Mouse (Mus musculus) MEL (cell line): ENCODE data around the gene Cntn2. TPM values are rescaled to one million over a fixed set of nuclear protein-coding genes. Genes with fewer than 3 reads are reported as not detected.

Experiments used
- DNase-seq: peaks from one replicate; pipeline ENCODE4 v3.0.0; 2011; ENCODE audit warnings: low read depth, low spot score
- H3K27ac ChIP-seq: 2 replicates; pipeline ENCODE4 v1.5.1; 2012; ENCODE audit warnings: low read depth, mild to moderate bottlenecking, control low read depth, low read length, moderate library complexity; ENCODE audit not compliant: control insufficient read depth
- H3K27me3 ChIP-seq, 2 experiments: fragments of 150-350 bp in 1 of 2; sonication (generic) in 1 of 2; 2 replicates each; pipeline ENCODE4 v1.6.1; 2012; ENCODE audit warnings: low read length in 2 of 2, mild to moderate bottlenecking in 2 of 2, improper control_type of control experiment in 1 of 2, moderate library complexity in 1 of 2; ENCODE audit not compliant: insufficient read depth in 2 of 2, control insufficient read depth in 1 of 2
- H3K36me3 ChIP-seq, 2 experiments: 2 replicates each; pipeline ENCODE4 v1.6.1; 2012 to 2014; ENCODE audit warnings: low read length in 2 of 2, improper control_type of control experiment in 1 of 2, inconsistent platforms in 1 of 2, mild to moderate bottlenecking in 1 of 2; ENCODE audit not compliant: insufficient read depth in 2 of 2, control insufficient read depth in 1 of 2
- H3K4me1 ChIP-seq, 2 experiments: fragments of 150-350 bp in 1 of 2; sonication (generic) in 1 of 2; 2 replicates each; pipeline ENCODE4 v1.6.1; 2012; ENCODE audit warnings: low read length in 2 of 2, improper control_type of control experiment in 1 of 2, mild to moderate bottlenecking in 1 of 2; ENCODE audit not compliant: insufficient read depth in 2 of 2, control insufficient read depth in 1 of 2
- H3K4me3 ChIP-seq, 2 experiments: fragments of 150-350 bp in 1 of 2; sonication (generic) in 1 of 2; 2 replicates each; pipeline ENCODE4 v1.5.1; 2012; ENCODE audit warnings: low read depth in 2 of 2, low read length in 2 of 2, mild to moderate bottlenecking in 2 of 2, moderate library complexity in 2 of 2, control low read depth in 1 of 2, improper control_type of control experiment in 1 of 2; ENCODE audit not compliant: control insufficient read depth in 1 of 2, insufficient read depth in 1 of 2
- H3K79me2 ChIP-seq: 2 replicates; pipeline ENCODE4 v1.6.1; 2012; ENCODE audit warnings: mild to moderate bottlenecking, low read length, moderate library complexity; ENCODE audit not compliant: control insufficient read depth, poor library complexity, insufficient read depth
- H3K9ac ChIP-seq: 2 replicates; pipeline ENCODE4 v1.6.1; 2012; ENCODE audit warnings: low read depth, mild to moderate bottlenecking, control low read depth, low read length, moderate library complexity; ENCODE audit not compliant: control insufficient read depth, poor library complexity, severe bottlenecking
- H3K9me3 ChIP-seq: fragments of 150-350 bp; sonication (generic); replicated peaks from 2 replicates; pipeline ENCODE4 v1.6.1; 2012; ENCODE audit warnings: mild to moderate bottlenecking, low read length, improper control_type of control experiment, moderate library complexity; ENCODE audit not compliant: insufficient read depth
- BHLHE40 ChIP-seq: IDR thresholded peaks from 2 replicates; pipeline ENCODE4 v1.6.1; 2012; ENCODE audit warnings: low read depth, mild to moderate bottlenecking, inconsistent platforms, low read length, improper control_type of control experiment, borderline replicate concordance
- CHD1 ChIP-seq: IDR thresholded peaks from 2 replicates; pipeline ENCODE4 v1.6.1; 2012; ENCODE audit warnings: low read depth, mild to moderate bottlenecking, inconsistent platforms, low read length, improper control_type of control experiment
- CHD2 ChIP-seq: IDR thresholded peaks from 2 replicates; pipeline ENCODE4 v1.6.1; 2011; ENCODE audit warnings: low read length, improper control_type of control experiment
- CTCF ChIP-seq, 3 experiments: IDR thresholded peaks in 2 of 3; conservative IDR thresholded peaks in 1 of 3; 2 replicates each; pipeline ENCODE4 v1.5.1; 2011 to 2012; ENCODE audit warnings: low read length in 3 of 3, low read depth in 2 of 3, mild to moderate bottlenecking in 2 of 3, improper control_type of control experiment in 1 of 3, inconsistent platforms in 1 of 3, mixed read lengths in 1 of 3, moderate library complexity in 1 of 3; ENCODE audit not compliant: control insufficient read depth in 1 of 3, insufficient read depth in 1 of 3, poor library complexity in 1 of 3, severe bottlenecking in 1 of 3
- E2F4 ChIP-seq: IDR thresholded peaks from 2 replicates; pipeline ENCODE4 v1.6.1; 2011; ENCODE audit warnings: low read depth, low read length, improper control_type of control experiment, borderline replicate concordance
- ELF1 ChIP-seq: IDR thresholded peaks from 2 replicates; pipeline ENCODE4 v1.6.1; 2014; ENCODE audit warnings: low read depth, mild to moderate bottlenecking, inconsistent platforms, low read length, improper control_type of control experiment, moderate library complexity
- EP300 ChIP-seq, 2 experiments: IDR thresholded peaks; 2 replicates each; pipeline ENCODE4 v1.6.1; 2011; ENCODE audit warnings: improper control_type of control experiment in 2 of 2, low read length in 2 of 2, low read depth in 1 of 2, mild to moderate bottlenecking in 1 of 2
- GATA1 ChIP-seq: IDR thresholded peaks from 2 replicates; pipeline ENCODE4 v1.6.1; 2011; ENCODE audit warnings: low read depth, low read length, improper control_type of control experiment
- HCFC1 ChIP-seq: IDR thresholded peaks from 2 replicates; pipeline ENCODE4 v1.6.1; 2012; ENCODE audit warnings: low read depth, mild to moderate bottlenecking, inconsistent platforms, low read length, improper control_type of control experiment, moderate library complexity
- JUND ChIP-seq: IDR thresholded peaks from 2 replicates; pipeline ENCODE4 v1.6.1; 2011; ENCODE audit warnings: low read depth, mild to moderate bottlenecking, improper control_type of control experiment, low read length
- MAFK ChIP-seq: IDR thresholded peaks from 2 replicates; pipeline ENCODE4 v1.6.1; 2011; ENCODE audit warnings: low read depth, mild to moderate bottlenecking, low read length, improper control_type of control experiment, borderline replicate concordance
- MAX ChIP-seq: IDR thresholded peaks from 2 replicates; pipeline ENCODE4 v1.6.1; 2011; ENCODE audit warnings: low read length, improper control_type of control experiment
- MEF2A ChIP-seq: IDR thresholded peaks from 2 replicates; pipeline ENCODE4 v1.6.1; 2014; ENCODE audit warnings: low read depth, mild to moderate bottlenecking, inconsistent platforms, low read length, improper control_type of control experiment; ENCODE audit not compliant: poor library complexity, insufficient replicate concordance, severe bottlenecking; ENCODE audit errors: extremely low read depth
- MXI1 ChIP-seq: IDR thresholded peaks from 2 replicates; pipeline ENCODE4 v1.6.1; 2011; ENCODE audit warnings: mild to moderate bottlenecking, low read depth, low read length, improper control_type of control experiment
- MYB ChIP-seq: IDR thresholded peaks from 2 replicates; pipeline ENCODE4 v1.6.1; 2011; ENCODE audit warnings: mild to moderate bottlenecking, low read depth, low read length, improper control_type of control experiment
- MYC ChIP-seq: IDR thresholded peaks from 2 replicates; pipeline ENCODE4 v1.6.1; 2011; ENCODE audit warnings: low read depth, mild to moderate bottlenecking, low read length, improper control_type of control experiment, moderate library complexity
- NELFE ChIP-seq: IDR thresholded peaks from 2 replicates; pipeline ENCODE4 v1.6.1; 2011; ENCODE audit warnings: low read depth, low read length, improper control_type of control experiment
- POLR2A ChIP-seq, 2 experiments: IDR thresholded peaks; 2 replicates each; pipeline ENCODE4 v1.6.1; 2011 to 2012; ENCODE audit warnings: low read length in 2 of 2, mild to moderate bottlenecking in 2 of 2, control low read depth in 1 of 2, improper control_type of control experiment in 1 of 2, low read depth in 1 of 2, moderate library complexity in 1 of 2; ENCODE audit not compliant: control insufficient read depth in 1 of 2, insufficient read depth in 1 of 2, poor library complexity in 1 of 2
- POLR2AphosphoS2 ChIP-seq: IDR thresholded peaks from 2 replicates; pipeline ENCODE4 v1.6.1; 2011; ENCODE audit warnings: low read length, improper control_type of control experiment
- POLR2AphosphoS5 ChIP-seq: IDR thresholded peaks from 2 replicates; pipeline ENCODE4 v1.6.1; 2012; ENCODE audit warnings: low read depth, borderline replicate concordance, mild to moderate bottlenecking, inconsistent platforms, low read length, moderate library complexity, mixed read lengths
- RAD21 ChIP-seq: IDR thresholded peaks from 2 replicates; pipeline ENCODE4 v1.6.1; 2011; ENCODE audit warnings: mild to moderate bottlenecking, low read depth, low read length, improper control_type of control experiment
- RCOR1 ChIP-seq: IDR thresholded peaks from 2 replicates; pipeline ENCODE4 v1.6.1; 2012; ENCODE audit warnings: low read depth, mild to moderate bottlenecking, inconsistent platforms, low read length, improper control_type of control experiment
- SIN3A ChIP-seq: IDR thresholded peaks from 2 replicates; pipeline ENCODE4 v1.6.1; 2012; ENCODE audit warnings: low read length, improper control_type of control experiment, inconsistent platforms
- TCF12 ChIP-seq: IDR thresholded peaks from 2 replicates; pipeline ENCODE4 v1.6.1; 2014; ENCODE audit warnings: low read depth, mild to moderate bottlenecking, inconsistent platforms, low read length, improper control_type of control experiment, moderate library complexity
- UBTF ChIP-seq: IDR thresholded peaks from 2 replicates; pipeline ENCODE4 v1.6.1; 2012; ENCODE audit warnings: low read depth, mild to moderate bottlenecking, inconsistent platforms, low read length, improper control_type of control experiment, moderate library complexity, borderline replicate concordance; ENCODE audit not compliant: insufficient read depth
- USF1 ChIP-seq: IDR thresholded peaks from 2 replicates; pipeline ENCODE4 v1.6.1; 2014; ENCODE audit warnings: low read depth, mild to moderate bottlenecking, inconsistent platforms, low read length, improper control_type of control experiment, moderate library complexity
- USF2 ChIP-seq, 2 experiments: IDR thresholded peaks; 2 replicates each; pipeline ENCODE4 v1.6.1; 2011 to 2012; ENCODE audit warnings: improper control_type of control experiment in 2 of 2, low read length in 2 of 2, borderline replicate concordance in 1 of 2, inconsistent platforms in 1 of 2, low read depth in 1 of 2, mild to moderate bottlenecking in 1 of 2; ENCODE audit not compliant: insufficient read depth in 1 of 2
- ZMIZ1 ChIP-seq: IDR thresholded peaks from 2 replicates; pipeline ENCODE4 v1.6.1; 2012; ENCODE audit warnings: low read depth, mild to moderate bottlenecking, inconsistent platforms, low read length, improper control_type of control experiment, moderate library complexity
- ZNF384 ChIP-seq: IDR thresholded peaks from 2 replicates; pipeline ENCODE4 v1.6.1; 2012; ENCODE audit warnings: low read depth, mild to moderate bottlenecking, inconsistent platforms, low read length, improper control_type of control experiment
- polyA plus RNA-seq, 2 experiments: library from polyadenylated mRNA; stranded (reverse) in 1 of 2; unstranded in 1 of 2; fragments of >175 nt in 1 of 2; fragments of >200 nt in 1 of 2; gene quantifications; 2 replicates each; pipeline versions ENCODE4 v1.2.1 to v1.2.4; 2012; ENCODE audit warnings: low replicate concordance in 2 of 2, low read depth in 1 of 2; ENCODE audit not compliant: insufficient read length in 2 of 2, insufficient read depth in 1 of 2, missing spikeins in 1 of 2
- total RNA-seq: library from RNA; depleted of rRNA; stranded (reverse); fragments of 300-350 nt; gene quantifications from 2 replicates; pipeline ENCODE4 v1.2.3, GENCODE M21; 2012

Gene Cntn2
- total and polyA plus RNA-seq, 3 experiments, result not detected

DNA sequence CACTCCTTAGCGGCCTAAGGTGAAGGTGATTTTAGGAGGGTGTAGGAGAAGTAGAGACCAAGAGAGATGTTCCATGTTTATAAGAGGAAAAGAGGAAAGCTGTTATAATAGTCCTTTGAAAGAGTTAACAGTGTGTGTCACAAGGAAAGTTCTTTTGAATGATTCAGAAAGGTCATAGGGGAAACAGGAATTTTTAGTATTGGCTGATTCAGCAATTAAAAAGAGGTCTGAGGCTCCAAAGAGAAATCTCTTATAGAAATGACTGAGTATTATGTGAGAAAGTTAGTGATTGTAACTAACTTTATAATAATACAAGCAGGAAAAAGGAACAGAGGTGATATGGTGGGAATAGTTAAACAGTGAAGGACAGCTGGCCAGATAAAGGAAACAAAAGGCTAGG is 63.6 kb downstream of the Cntn2 start:
- no peak for DNase-seq
- peaks cover 13 to 18% of the 10 kb centered on the region in 2 experiments for H3K4me1 ChIP-seq
- H3K79me2 ChIP-seq, result peaks cover 52% of the 10 kb centered on the region
- TF ChIP-seq JUND (no peak), MAFK (peak; percentile 55; the same call in 1 of the 2 replicates)
- peaks cover 10 to 42% of the 10 kb centered on the region in 2 experiments for H3K36me3 ChIP-seq
- H3K27me3 ChIP-seq, result no peaks in the 10 kb centered on the region
- H3K9ac ChIP-seq, result no peak overlapping the region
- no peak overlapping the region for H3K27ac ChIP-seq
- H3K4me3 ChIP-seq, result no peak overlapping the region
- no peaks in the 10 kb centered on the region for H3K9me3 ChIP-seq

DNA sequence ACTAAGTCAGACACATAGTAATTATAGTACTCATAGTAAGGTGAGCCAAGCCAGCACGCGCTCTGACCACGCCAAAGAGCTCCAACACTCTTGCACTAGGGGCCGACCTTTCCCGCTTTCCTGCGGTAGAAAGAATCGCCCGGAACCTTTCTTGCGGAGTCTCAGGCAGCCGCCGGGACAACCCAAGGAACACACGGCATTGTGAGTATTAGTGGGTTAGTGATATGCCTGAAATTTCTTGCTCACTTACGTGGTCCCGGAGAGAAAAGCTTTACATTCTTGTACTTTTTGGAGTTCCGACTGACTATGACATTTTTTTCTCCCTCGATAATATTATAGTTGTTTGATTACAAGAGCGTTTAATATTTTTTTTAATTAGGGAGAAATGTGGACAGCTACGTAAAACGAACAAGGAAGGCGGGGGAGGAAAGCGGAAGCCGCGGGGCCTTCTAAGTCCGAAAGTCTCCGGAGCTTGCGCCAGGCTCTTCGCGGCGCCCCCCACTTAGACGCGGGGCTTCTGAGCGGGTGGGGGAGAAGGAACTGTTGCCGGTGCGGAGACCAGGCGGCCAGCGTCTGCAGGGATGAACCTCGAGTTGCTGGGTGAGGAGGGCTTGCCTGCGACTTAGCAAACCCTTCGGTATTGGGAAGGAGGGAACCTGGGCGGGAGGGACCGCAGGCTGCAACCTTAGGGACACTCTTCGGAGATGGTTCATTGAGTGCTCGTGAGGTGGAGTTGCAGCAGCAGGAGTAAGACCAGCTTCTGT is 65.9 kb downstream of the Cntn2 start, which contains the start of gene Rbbp5:
Gene Rbbp5, plus strand, starts transcription at position 438 of the 764 bp plus-strand sequence.
- Histone ChIP-seq H3K9me3 (no peaks in the 10 kb centered on the region), H3K27ac (peak within 1 kb of the TSS; percentile 65), H3K4me3 (peak within 1 kb of the TSS; percentile 53 to 99), H3K36me3 (peaks cover 0 to 42% of the 10 kb centered on the region in 2 experiments; a peak in 2 of 4 replicates), H3K9ac (peak within 1 kb of the TSS; percentile 95), H3K27me3 (no peaks in the 10 kb centered on the region), H3K79me2 (peaks cover 41% of the 10 kb centered on the region), H3K4me1 (peaks cover 13 to 18% of the 10 kb centered on the region in 2 experiments)
- peak; percentile 94 for DNase-seq
- TF ChIP-seq MXI1, result peak; percentile 74; the same call in 1 of the 2 replicates
- TF ChIP-seq MEF2A, result no peak
- peak; percentile 100 for TF ChIP-seq MAX
- peak; percentile 57; the same call in 1 of the 2 replicates for TF ChIP-seq POLR2AphosphoS2
- TF ChIP-seq RAD21, result no peak
- no peak for TF ChIP-seq ZNF384
- TF ChIP-seq TCF12, result peak; percentile 86
- TF ChIP-seq POLR2AphosphoS5, result no peak
- peak; percentile 93 for TF ChIP-seq HCFC1
- TF ChIP-seq GATA1, result no peak
- no peak for TF ChIP-seq RCOR1
- no peak for TF ChIP-seq USF2 (IDR thresholded peaks at IDR 0.05; ENCODE audit: borderline replicate concordance in 1 of 2, insufficient read depth in 1 of 2, low read depth in 1 of 2, low read length in 2 of 2)
- TF ChIP-seq CHD2, result no peak
- peak in 2 of 3 experiments; percentile 0 to 1; a peak in 1 of 6 replicates for TF ChIP-seq CTCF (IDR thresholded peaks at IDR 0.05 in 2 of 3, conservative IDR thresholded peaks at IDR 0.05 in 1 of 3; ENCODE audit: control insufficient read depth in 1 of 3, insufficient read depth in 1 of 3, low read depth in 2 of 3, low read length in 3 of 3, poor library complexity in 1 of 3, severe bottlenecking in 1 of 3)
- TF ChIP-seq EP300 (IDR thresholded peaks at IDR 0.05; ENCODE audit: low read depth in 1 of 2, low read length in 2 of 2), result no peak; a peak in 1 of 4 replicates
- peak; percentile 51 to 87; a peak in 3 of 4 replicates for TF ChIP-seq POLR2A (IDR thresholded peaks at IDR 0.05; ENCODE audit: control insufficient read depth in 1 of 2, insufficient read depth in 1 of 2, low read depth in 1 of 2, low read length in 2 of 2, poor library complexity in 1 of 2)
- TF ChIP-seq CHD1, result no peak
- TF ChIP-seq SIN3A, result peak; percentile 95
- no peak for TF ChIP-seq E2F4
- 0 out of 2 replicates have a peak, but pooled peaks have one; percentile 39 for TF ChIP-seq UBTF
- TF ChIP-seq MAFK, result no peak
- peak; percentile 83 for TF ChIP-seq NELFE
- peak; percentile 33 for TF ChIP-seq MYB
- TF ChIP-seq ELF1, result peak; percentile 80
- TF ChIP-seq ZMIZ1, result peak; percentile 55; the same call in 1 of the 2 replicates
- TF ChIP-seq USF1, result no peak
- TF ChIP-seq MYC, result no peak
- TF ChIP-seq JUND, result no peak
- TF ChIP-seq BHLHE40, result no peak
